Mouse (Mus musculus): Measurements from ENCODE around the gene Ggt7.

- TF ChIP-seq CTCF (IDR thresholded peaks at IDR 0.05; ENCODE audit: low read depth, low read length) (no peak), TAL1 (conservative IDR thresholded peaks at IDR 0.05; ENCODE audit: low read depth, low read length) (no peak), GATA1 (IDR thresholded peaks at IDR 0.05; ENCODE audit: borderline replicate concordance, low read length) (no peak)
These were observed 3.4 kb downstream of the Ggt7 start for GRCm38 (mm10) chr2:155514666-155515065.

Data from G1E (cell line).